Mouse (Mus musculus): ENCODE results near the gene Nmur2. TPM values are rescaled to one million over a fixed set of nuclear protein-coding genes. Genes with fewer than 3 reads are reported as not detected.

Gene Nmur2
- polyA plus RNA-seq, 1 experiment from 2014 or later = 0.20 TPM

DNA sequence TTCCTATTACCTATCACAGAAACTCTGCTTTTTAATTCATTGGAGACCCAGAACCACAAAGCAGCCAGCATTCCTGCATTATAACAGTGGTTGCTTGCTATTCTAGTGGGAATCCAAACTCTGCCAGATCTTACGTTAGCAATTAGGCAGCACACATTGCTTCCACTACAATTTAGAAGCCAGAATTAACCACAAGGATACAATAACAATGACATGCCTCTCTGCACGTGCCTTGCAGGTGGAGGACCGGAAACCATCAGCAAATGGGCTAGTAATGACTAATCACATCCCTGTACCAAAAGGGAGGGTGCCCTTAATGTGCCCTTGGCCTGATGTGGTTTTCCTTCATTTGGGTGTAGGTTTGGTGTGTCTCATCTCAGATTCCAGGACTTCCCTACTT, 32.5 kb downstream of the Nmur2 start:
- no peak overlapping the region for H3K27ac ChIP-seq (replicated peaks)
- H3K4me2 ChIP-seq = no peak overlapping the region
- 64% methylated on average over 3 of the region's 3 CpGs for WGBS

DNA sequence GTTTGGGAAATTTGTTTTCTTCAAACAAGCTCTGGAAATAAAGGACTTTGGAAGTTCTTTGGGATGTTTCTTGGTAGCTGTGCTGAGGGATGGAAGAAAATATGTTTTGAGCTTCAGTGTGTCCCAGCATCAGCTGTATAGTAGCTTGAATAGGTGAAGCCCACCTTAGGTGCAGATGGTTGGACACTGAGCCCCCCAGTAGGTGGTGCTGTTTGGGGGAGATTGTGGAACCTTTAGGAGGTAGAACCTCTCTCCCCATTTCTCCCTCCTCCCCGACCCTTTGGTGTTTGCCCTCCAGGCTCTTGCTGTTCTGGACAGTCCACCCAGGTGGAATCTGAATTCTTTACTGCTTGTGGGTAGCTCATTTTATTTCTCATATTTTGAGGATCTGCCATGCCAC, 48.0 kb downstream of the Nmur2 start:
- Histone ChIP-seq H3K4me1 (replicated peaks) (peaks cover 11% of the 10 kb centered on the region; the same call in 1 of the 2 replicates), H3K9me3 (no peaks in the 10 kb centered on the region), H3K9ac (no peak overlapping the region), H3K27ac (replicated peaks) (no peak overlapping the region), H3K4me3 (no peak overlapping the region), H3K4me2 (no peak overlapping the region), H3K27me3 (no peaks in the 10 kb centered on the region), H3K36me3 (no peaks in the 10 kb centered on the region)
- no peak for ATAC-seq (ENCODE audit: low read depth)
- WGBS = 68% methylated on average over 1 of the region's 1 CpGs

More for the DNA sequence above, 32.5 kb downstream of the Nmur2 start:
- no peaks in the 10 kb centered on the region for H3K4me1 ChIP-seq (replicated peaks)
- no peaks in the 10 kb centered on the region for H3K36me3 ChIP-seq
- H3K4me3 ChIP-seq = no peak overlapping the region
- H3K27me3 ChIP-seq = no peaks in the 10 kb centered on the region
- no peak for ATAC-seq (ENCODE audit: low read depth)
- no peak overlapping the region for H3K9ac ChIP-seq
- H3K9me3 ChIP-seq = no peaks in the 10 kb centered on the region; the same call in 1 of the 2 replicates

DNA sequence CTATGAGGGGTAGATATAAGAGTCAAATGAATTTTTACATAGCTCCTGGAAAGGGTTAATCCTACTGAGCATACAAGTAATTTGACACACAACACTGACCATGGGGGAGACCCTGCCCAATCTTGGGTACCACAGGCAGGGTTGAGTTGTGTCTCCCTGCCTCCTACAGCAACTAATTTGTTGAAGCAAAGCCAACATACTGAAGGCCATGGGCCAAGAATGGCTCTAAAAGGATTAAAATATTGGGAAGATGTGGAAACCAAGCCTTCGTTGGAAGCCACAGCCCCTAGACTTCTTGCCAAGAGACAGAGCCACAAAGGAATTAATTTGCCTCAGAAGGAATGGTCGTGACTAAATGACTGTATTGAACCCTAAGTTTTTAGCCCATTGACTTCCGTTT, 48.7 kb downstream of the Nmur2 start:
- 63% methylated on average over 3 of the region's 3 CpGs for WGBS
- no peaks in the 10 kb centered on the region for H3K9me3 ChIP-seq
- no peaks in the 10 kb centered on the region for H3K36me3 ChIP-seq
- no peak overlapping the region for H3K9ac ChIP-seq
- H3K4me2 ChIP-seq = no peak overlapping the region
- H3K27ac ChIP-seq (replicated peaks) = no peak overlapping the region
- peaks cover 11% of the 10 kb centered on the region; the same call in 1 of the 2 replicates for H3K4me1 ChIP-seq (replicated peaks)
- no peaks in the 10 kb centered on the region for H3K27me3 ChIP-seq
- H3K4me3 ChIP-seq = no peak overlapping the region
- ATAC-seq (ENCODE audit: low read depth) = peak; percentile 32

DNA sequence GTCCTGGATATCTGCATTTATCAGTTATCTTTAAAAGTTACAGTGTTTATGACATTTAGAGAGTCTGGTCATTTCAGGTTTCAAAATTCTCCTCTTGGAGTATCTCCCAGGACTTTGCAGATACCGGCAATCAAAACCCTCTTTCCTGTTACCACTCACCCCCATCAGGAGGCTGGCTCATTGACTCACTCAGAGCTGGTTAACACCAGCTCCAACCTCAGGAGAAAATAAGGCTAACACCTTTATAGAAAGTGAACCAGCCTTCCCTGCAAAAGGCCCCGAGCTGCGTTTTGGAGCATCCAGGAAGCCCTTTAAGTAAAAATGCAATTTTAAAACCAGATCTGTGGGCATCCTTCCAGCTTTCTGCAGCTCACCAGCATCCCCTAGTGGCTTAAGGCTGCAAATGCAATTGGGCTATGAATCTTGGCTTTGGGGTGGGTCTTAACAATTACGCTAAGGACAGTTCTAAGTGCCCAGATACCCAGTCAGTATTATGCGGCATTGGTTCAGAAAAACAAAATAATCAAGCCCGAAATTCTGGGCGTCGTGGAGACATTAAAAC, 49.2 kb downstream of the Nmur2 start:
- H3K4me1 ChIP-seq (replicated peaks) = peaks cover 11% of the 10 kb centered on the region; the same call in 1 of the 2 replicates
- no peak overlapping the region for H3K4me2 ChIP-seq
- no peak overlapping the region for H3K9ac ChIP-seq
- WGBS = 10% methylated on average over 8 of the region's 8 CpGs
- no peaks in the 10 kb centered on the region for H3K36me3 ChIP-seq
- no peaks in the 10 kb centered on the region for H3K27me3 ChIP-seq
- no peaks in the 10 kb centered on the region for H3K9me3 ChIP-seq
- no peak overlapping the region for H3K4me3 ChIP-seq
- ATAC-seq (ENCODE audit: low read depth) = peak; percentile 61; the same call in 1 of the 2 replicates
- no peak overlapping the region for H3K27ac ChIP-seq (replicated peaks)

DNA sequence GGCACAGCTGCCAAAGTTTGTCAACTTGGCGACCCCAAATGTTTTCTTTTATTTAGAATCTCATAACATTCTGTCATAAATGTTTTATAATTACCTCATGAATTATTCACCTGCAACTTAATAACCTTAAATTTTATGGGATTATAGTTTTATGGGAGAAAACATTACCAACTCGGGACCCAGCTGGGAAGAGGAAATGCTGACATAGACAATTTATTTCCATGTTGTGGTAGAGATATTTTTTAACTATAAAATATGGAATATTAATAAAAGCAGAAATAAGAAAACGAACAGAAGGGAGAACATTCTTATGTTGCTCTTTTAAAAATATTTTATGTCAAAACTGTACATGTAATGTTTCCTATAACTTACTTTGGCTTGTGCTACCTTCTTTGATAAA, 56.2 kb downstream of the Nmur2 start:
- Histone ChIP-seq H3K27me3 (no peaks in the 10 kb centered on the region), H3K4me3 (no peak overlapping the region), H3K36me3 (no peaks in the 10 kb centered on the region), H3K4me2 (no peak overlapping the region), H3K27ac (replicated peaks) (no peak overlapping the region), H3K4me1 (replicated peaks) (no peaks in the 10 kb centered on the region), H3K9ac (no peak overlapping the region), H3K9me3 (no peaks in the 10 kb centered on the region)
- ATAC-seq (ENCODE audit: low read depth) = no peak
- WGBS = 54% methylated on average over 3 of the region's 3 CpGs

DNA sequence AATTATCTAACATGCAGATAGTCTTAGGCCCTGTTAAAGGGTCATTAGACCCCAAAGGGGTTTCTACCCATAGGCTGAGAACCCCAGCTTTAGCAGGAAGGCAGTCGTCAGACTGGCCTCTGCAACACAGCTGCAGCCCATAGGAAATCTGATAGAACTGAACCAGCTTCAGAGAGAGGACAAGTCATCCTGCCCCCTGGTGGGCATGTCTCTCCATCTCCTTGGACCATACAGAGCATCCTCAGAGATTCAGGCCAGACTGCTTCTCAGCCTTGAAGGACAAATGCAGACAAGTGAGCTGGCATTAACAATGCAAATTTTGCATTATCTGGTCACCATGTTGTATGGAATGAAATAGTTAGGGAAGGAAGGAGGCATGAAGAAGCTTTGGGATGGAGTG, 59.2 kb downstream of the Nmur2 start:
- Histone ChIP-seq H3K9me3 (no peaks in the 10 kb centered on the region), H3K4me1 (replicated peaks) (no peaks in the 10 kb centered on the region), H3K27me3 (no peaks in the 10 kb centered on the region), H3K4me2 (no peak overlapping the region), H3K36me3 (no peaks in the 10 kb centered on the region), H3K4me3 (no peak overlapping the region), H3K9ac (no peak overlapping the region), H3K27ac (replicated peaks) (no peak overlapping the region)
- 48% methylated on average over 1 of the region's 1 CpGs for WGBS
- ATAC-seq (ENCODE audit: low read depth) = no peak

DNA sequence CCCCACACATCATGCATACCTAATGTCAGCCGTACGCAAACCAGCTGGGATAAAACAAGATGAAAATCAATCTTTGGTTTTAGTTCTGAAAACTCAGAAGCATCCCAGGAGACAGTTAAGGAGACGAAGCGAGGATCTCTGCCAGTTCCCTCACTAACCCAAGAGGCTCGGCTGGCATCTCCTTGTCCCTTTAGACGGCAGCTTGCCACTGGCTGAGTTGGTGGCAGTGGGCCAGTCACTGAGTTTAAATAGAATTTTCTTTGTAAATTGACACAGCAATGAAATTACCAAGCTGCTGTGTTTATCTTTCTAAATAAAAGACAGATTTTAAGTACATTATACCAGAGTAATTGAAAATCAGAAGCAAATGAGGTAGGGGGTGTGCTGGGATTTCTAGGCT, 62.7 kb downstream of the Nmur2 start:
- Histone ChIP-seq H3K4me2 (no peak overlapping the region), H3K27me3 (no peaks in the 10 kb centered on the region), H3K36me3 (no peaks in the 10 kb centered on the region), H3K4me3 (no peak overlapping the region), H3K9me3 (no peaks in the 10 kb centered on the region), H3K9ac (no peak overlapping the region), H3K4me1 (replicated peaks) (peaks cover 18% of the 10 kb centered on the region), H3K27ac (replicated peaks) (no peak overlapping the region)
- WGBS = 62% methylated on average over 6 of the region's 6 CpGs
- no peak for ATAC-seq (ENCODE audit: low read depth)
